Mouse (Mus musculus) CD4-positive, CD25-positive, alpha-beta regulatory T cell, adult 4 months (primary cell): ENCODE results near the gene Plpp3. TPM values are rescaled to one million over a fixed set of nuclear protein-coding genes. Genes with fewer than 3 reads are reported as not detected.

ENCODE experiments used
- ATAC-seq: one replicate; pipeline ENCODE4 v1.8.0; 2017
- polyA plus RNA-seq, 2 experiments: library from polyadenylated mRNA; unstranded; fragments of 100-300 nt; shearing (Covaris generic); gene quantifications; one replicate each; pipeline ENCODE4 v1.2.1; 2017

Plpp3 gene
- polyA plus RNA-seq, 2 experiments from 2014 or later = 0.24 TPM; not detected in 1

- no peak for ATAC-seq
Observed at GRCm38 (mm10) chr4:105190826-105191225, 33.7 kb downstream of the Plpp3 start.

- ATAC-seq = no peak
Observed at GRCm38 (mm10) chr4:105191550-105191949, 34.4 kb downstream of the Plpp3 start.

GRCm38 (mm10) chr4:105192665-105193064 lies 35.5 kb downstream of the Plpp3 start:
- no peak for ATAC-seq

- ATAC-seq = no peak
Observed at GRCm38 (mm10) chr4:105195256-105195655, 38.1 kb downstream of the Plpp3 start.

GRCm38 (mm10) chr4:105196099-105196498 lies 39.0 kb downstream of the Plpp3 start:
- no peak for ATAC-seq

GRCm38 (mm10) chr4:105196993-105197765 lies 40.0 kb downstream of the Plpp3 start:
- no peak for ATAC-seq

- no peak for ATAC-seq
Observed at GRCm38 (mm10) chr4:105198696-105199095, 41.5 kb downstream of the Plpp3 start.

GRCm38 (mm10) chr4:105199345-105199744 lies 42.2 kb downstream of the Plpp3 start:
- no peak for ATAC-seq

GRCm38 (mm10) chr4:105200624-105201524 lies 43.7 kb downstream of the Plpp3 start:
- no peak for ATAC-seq

GRCm38 (mm10) chr4:105202439-105202838 lies 45.3 kb downstream of the Plpp3 start:
- no peak for ATAC-seq

- ATAC-seq = no peak
Observed at GRCm38 (mm10) chr4:105203303-105203761, 46.2 kb downstream of the Plpp3 start.

GRCm38 (mm10) chr4:105204071-105204470 lies 46.9 kb downstream of the Plpp3 start:
- ATAC-seq = no peak

GRCm38 (mm10) chr4:105205045-105205851 lies 48.1 kb downstream of the Plpp3 start:
- ATAC-seq = no peak

- no peak for ATAC-seq
Observed at GRCm38 (mm10) chr4:105206102-105206501, 49.0 kb downstream of the Plpp3 start.

GRCm38 (mm10) chr4:105206995-105207394 lies 49.8 kb downstream of the Plpp3 start:
- ATAC-seq = no peak

- ATAC-seq = no peak
Observed at GRCm38 (mm10) chr4:105207641-105208040, 50.5 kb downstream of the Plpp3 start.

- no peak for ATAC-seq
Observed at GRCm38 (mm10) chr4:105208977-105209376, 51.8 kb downstream of the Plpp3 start.

- ATAC-seq = no peak
Observed at GRCm38 (mm10) chr4:105213314-105213713, 56.2 kb downstream of the Plpp3 start.

GRCm38 (mm10) chr4:105214438-105214837 lies 57.3 kb downstream of the Plpp3 start:
- ATAC-seq = no peak

GRCm38 (mm10) chr4:105215726-105216410 lies 58.7 kb downstream of the Plpp3 start:
- ATAC-seq = no peak

GRCm38 (mm10) chr4:105218202-105218601 lies 61.1 kb downstream of the Plpp3 start:
- no peak for ATAC-seq

- no peak for ATAC-seq
Observed at GRCm38 (mm10) chr4:105219316-105219715, 62.2 kb downstream of the Plpp3 start.
